Mouse (Mus musculus) left cerebral cortex, postnatal 10 days (tissue): Measurements from ENCODE around the gene Uox. TPM values are rescaled to one million over a fixed set of nuclear protein-coding genes. Genes with fewer than 3 reads are reported as not detected.
A peak's percentile ranks its signal among the peaks of the same experiment; 100 is the strongest.

Experiments used
- DNase-seq, 2 experiments: peaks; one replicate each; pipeline ENCODE4 v3.0.0; 2021 to 2022; ENCODE audit warnings: low spot score in 2 of 2, mixed read lengths in 1 of 2; ENCODE audit errors: extremely low spot score in 1 of 2
- intact Hi-C: fragments of 180-260 bp; cut with DNase I; formaldehyde crosslinking; loops from one replicate; pipeline ENCODE4 v1.15.1; 2025
- total RNA-seq, 2 experiments: library from RNA; stranded (reverse); gene quantifications; 2 replicates each; pipeline ENCODE4 v1.2.3; 2021

Gene Uox
- total RNA-seq, 2 experiments from 2014 or later = 0.58 to 0.99 TPM

GRCm38 (mm10) chr3:146659321-146659720 lies 89.1 kb downstream of the Uox start:
- DNase-seq = no peak
- intact Hi-C loops = no loop called here

- intact Hi-C loops = no loop called here
- no peak for DNase-seq
Measured at GRCm38 (mm10) chr3:146661001-146661400, 90.8 kb downstream of the Uox start.

- DNase-seq = no peak
- intact Hi-C loops = no loop called here
Measured at GRCm38 (mm10) chr3:146661907-146662306, 91.7 kb downstream of the Uox start.

GRCm38 (mm10) chr3:146671121-146671520 lies 100.9 kb downstream of the Uox start:
- no peak for DNase-seq
- intact Hi-C loops = no loop called here

DNA sequence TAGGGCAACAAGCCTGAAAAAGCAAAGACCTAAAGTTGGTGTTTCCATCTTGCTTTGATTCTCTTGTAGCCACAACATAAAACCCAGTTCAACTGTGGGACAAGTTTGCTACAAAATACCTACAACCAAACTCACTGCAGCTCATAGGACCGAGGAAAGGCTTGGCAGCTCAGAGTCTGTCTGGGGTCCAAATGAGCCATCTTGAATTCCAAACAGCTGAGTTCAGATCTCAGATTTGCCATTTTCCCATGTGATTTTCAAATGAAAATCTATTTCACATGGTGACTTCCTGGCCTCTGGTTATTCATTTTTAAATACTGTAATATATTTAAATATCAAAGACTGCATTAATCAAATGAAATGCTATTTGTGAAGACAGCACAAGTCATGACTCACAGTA lies 104.9 kb downstream of the Uox start:
- DNase-seq = no peak
- intact Hi-C loops = no loop called here

DNA sequence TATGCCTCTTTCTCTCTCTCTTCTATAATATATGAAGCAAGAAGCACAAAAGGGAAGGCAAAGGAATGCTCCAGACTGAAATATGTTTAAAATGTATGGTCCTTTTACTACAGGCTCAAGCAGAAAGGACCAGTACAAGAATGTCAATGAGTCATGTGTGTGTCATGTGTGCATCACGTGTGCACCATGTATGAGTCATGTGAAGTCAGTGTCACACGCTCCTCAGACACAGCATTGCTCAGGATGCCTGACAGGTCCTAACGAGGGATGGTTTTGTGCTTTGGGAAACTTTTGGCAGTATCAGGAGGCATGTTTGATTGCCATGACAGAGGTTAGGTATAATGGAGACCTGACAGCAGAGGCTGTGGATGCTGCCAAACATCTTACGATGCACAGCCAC lies 106.0 kb downstream of the Uox start:
- no peak for DNase-seq
- intact Hi-C loops = no loop called here

DNA sequence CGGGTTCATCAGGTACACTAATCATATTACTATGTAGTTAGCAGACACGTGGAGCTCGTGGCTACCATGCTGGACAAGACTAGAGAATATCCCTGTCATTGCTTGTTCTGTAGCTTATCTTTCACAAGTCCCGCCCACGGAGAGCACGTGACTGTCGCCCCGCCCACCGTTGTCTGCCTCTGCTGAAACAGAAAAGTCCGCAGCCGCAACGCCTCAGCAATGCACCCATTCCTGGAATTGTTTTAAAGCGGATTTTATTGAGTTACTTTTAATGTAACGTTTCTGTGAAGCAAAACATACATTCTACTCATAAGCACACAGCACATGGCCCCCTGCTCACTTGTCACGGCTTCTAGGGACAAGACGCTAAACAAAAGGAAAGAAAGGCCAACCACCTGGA lies 109.4 kb downstream of the Uox start:
- intact Hi-C loops = loop anchor here (10.0 kb wide), 1 partner anchor 55 kb away; no protein-coding TSS in a partner anchor
- peak in 1 of 2 experiments; percentile 38 for DNase-seq

DNA sequence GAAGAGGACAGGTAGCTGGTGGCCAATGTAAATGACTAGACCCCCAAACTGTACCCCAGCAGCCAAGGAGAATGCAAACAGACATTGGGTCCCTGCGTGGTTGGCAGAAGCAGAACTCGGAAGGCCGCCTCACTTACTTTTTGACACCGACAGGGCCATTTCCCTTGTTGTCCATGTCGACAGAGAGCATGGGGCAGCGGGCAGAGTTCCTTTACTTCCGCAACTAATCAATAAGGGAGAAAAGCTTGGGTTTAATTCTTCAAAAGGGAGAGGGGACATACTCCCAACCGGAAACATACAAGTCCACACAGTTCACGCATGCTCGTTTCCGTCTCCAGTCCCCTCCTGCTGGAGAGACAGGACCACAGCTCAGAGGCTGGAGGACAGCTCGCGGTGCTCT lies 110.4 kb downstream of the Uox start:
- intact Hi-C loops = loop anchor here (10.0 kb wide), 1 partner anchor 56 kb away; no protein-coding TSS in a partner anchor
- DNase-seq = no peak

DNA sequence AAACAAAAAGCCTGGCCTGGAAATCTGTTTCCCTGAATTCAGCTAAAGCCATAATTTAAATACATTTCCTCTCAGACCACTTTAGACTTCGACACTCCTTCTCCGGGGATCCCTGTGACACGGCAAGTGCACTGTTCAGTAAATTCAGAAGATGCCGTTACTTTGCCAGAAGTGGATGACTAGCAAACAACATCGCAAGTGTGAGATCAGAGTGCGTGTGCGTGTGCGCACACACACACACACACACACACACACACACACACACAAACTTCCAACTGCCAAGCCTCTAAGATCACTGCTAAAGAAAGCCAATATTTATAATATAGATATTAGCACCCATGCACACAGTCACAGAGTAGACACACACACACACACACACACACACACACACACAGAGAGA lies 111.5 kb downstream of the Uox start:
- intact Hi-C loops = loop anchor here (10.0 kb wide), 1 partner anchor 57 kb away; no protein-coding TSS in a partner anchor
- no peak for DNase-seq

Other genes with a start within 250 kb of the Uox start
- 100 to 1,000 TPM; 136 to 158 TPM for gene Ssx2ip, start 165.8 kb upstream of the Uox start, total RNA-seq
- 1 to 10 TPM; 6.4 to 6.8 TPM for gene Ctbs, start 120.6 kb upstream of the Uox start, total RNA-seq
- 1 to 10 TPM; 4.6 to 9.0 TPM for gene Spata1, start 70.7 kb upstream of the Uox start, total RNA-seq
- 10 to 100 TPM; 49.6 to 51.3 TPM for gene Gng5, start 70.6 kb upstream of the Uox start, total RNA-seq
- 10 to 100 TPM; 14.6 to 15.3 TPM for gene Rpf1, start 49.0 kb upstream of the Uox start, total RNA-seq
- gene Dnase2b, start 45.2 kb downstream of the Uox start, total RNA-seq = not detected
- gene 4930503B20Rik, start 80.9 kb downstream of the Uox start, total RNA-seq = not detected
- gene Samd13, start 115.2 kb downstream of the Uox start, total RNA-seq = 1 to 10 TPM in 1 of 2 experiments, under 1 TPM in 1; 0.43 to 1.3 TPM
- 100 to 1,000 TPM; 488 to 489 TPM for gene Prkacb, start 242.6 kb downstream of the Uox start, total RNA-seq